ENCODE assay signal across 15 mouse cellular contexts in genomic region chr1:151105251-151105650, GRCm38 (mm10).
A peak's percentile ranks its signal among the peaks of the same experiment; 100 is the strongest.
DNase-seq lines count a peak whose midpoint lies in the region; ATAC-seq lines count a peak whose summit lies in the region.
"Had no signal": no experiment of that assay in that cellular context is flagged by ENCODE, and none has a peak within 500 bp of the region (broad histone marks: within the 10 kb centered on the region; RNA-seq: fewer than 3 reads in every experiment).

No protein-coding gene starts in this region.

- no peak overlapping the region for H3K4me2 ChIP-seq in heart, embryonic 12.5 days
- no peak overlapping the region for H3K4me2 ChIP-seq in liver, embryonic 12.5 days
- no peak overlapping the region for H3K4me2 ChIP-seq in liver, embryonic 11.5 days
- H3K4me2 ChIP-seq: embryonic facial prominence, embryonic 15.5 days; neural tube, embryonic 15.5 days had no signal

- ATAC-seq in heart, embryonic 12.5 days (ENCODE audit: insufficient number of reproducible peaks, low FRiP score): no peak
- ATAC-seq in liver, embryonic 12.5 days: no peak
- no peak for ATAC-seq in liver, embryonic 11.5 days (replicated peaks; ENCODE audit: low FRiP score)
- ATAC-seq in megakaryocyte, adult 5-6 weeks (ENCODE audit: poor library complexity, severe bottlenecking): peak; percentile 69
- ATAC-seq: forebrain, embryonic 14.5 days; intestine, embryonic 16.5 days had no signal

- peak; percentile 97 for DNase-seq in heart, adult 11 months
- no peak for DNase-seq in liver, embryonic 11.5 days (ENCODE audit: low spot score)
- no peak for DNase-seq in embryonic facial prominence, embryonic 10.5 days (ENCODE audit: low spot score)
- no peak for DNase-seq in layer of hippocampus, adult 8-10 months (ENCODE audit: low spot score in 2 of 2)
- DNase-seq: cerebellum, postnatal 25 days; layer of hippocampus, adult 9-11 months; left cerebral cortex, postnatal 4 days had no signal

- H3K27ac ChIP-seq in heart, embryonic 12.5 days (ENCODE audit: poor library complexity, severe bottlenecking): no peak overlapping the region
- 0 out of 2 replicates have a peak overlapping the region, but pooled peaks have one; percentile 12 for H3K27ac ChIP-seq in liver, embryonic 12.5 days
- H3K27ac ChIP-seq in liver, embryonic 11.5 days (ENCODE audit: low read depth, low read length): no peak overlapping the region
- H3K27ac ChIP-seq in brown adipose tissue, adult 24 weeks (replicated peaks; ENCODE audit: low read depth, low read length): peak overlapping the region; percentile 80
- H3K27ac ChIP-seq in embryonic facial prominence, embryonic 10.5 days (replicated peaks): no peak overlapping the region
- H3K27ac ChIP-seq: embryonic facial prominence, embryonic 15.5 days; neural tube, embryonic 15.5 days had no signal

- H3K9ac ChIP-seq in heart, embryonic 12.5 days: no peak overlapping the region
- H3K9ac ChIP-seq in liver, embryonic 12.5 days: no peak overlapping the region
- no peak overlapping the region for H3K9ac ChIP-seq in liver, embryonic 11.5 days (ENCODE audit: low read depth, low read length)
- H3K9ac ChIP-seq: embryonic facial prominence, embryonic 15.5 days; neural tube, embryonic 15.5 days had no signal

- H3K36me3 ChIP-seq in heart, embryonic 12.5 days: no peaks in the 10 kb centered on the region
- H3K36me3 ChIP-seq in liver, embryonic 12.5 days: no peaks in the 10 kb centered on the region
- H3K36me3 ChIP-seq in liver, embryonic 11.5 days (ENCODE audit: control insufficient read depth, insufficient read depth, low read length): no peaks in the 10 kb centered on the region
- no peaks in the 10 kb centered on the region for H3K36me3 ChIP-seq in embryonic facial prominence, embryonic 10.5 days (replicated peaks)
- H3K36me3 ChIP-seq: embryonic facial prominence, embryonic 15.5 days; neural tube, embryonic 15.5 days had no signal

- WGBS in heart, embryonic 12.5 days: 58% methylated on average over 3 of the region's 3 CpGs
- 29% methylated on average over 3 of the region's 3 CpGs for WGBS in liver, embryonic 12.5 days (ENCODE audit: insufficient replicate concordance)
- 44% methylated on average over 3 of the region's 3 CpGs for WGBS in liver, embryonic 11.5 days
- 76% methylated on average over 3 of the region's 3 CpGs for WGBS in embryonic facial prominence, embryonic 10.5 days

- H3K4me3 ChIP-seq in heart, embryonic 12.5 days: no peak overlapping the region
- no peak overlapping the region for H3K4me3 ChIP-seq in liver, embryonic 12.5 days
- H3K4me3 ChIP-seq in liver, embryonic 11.5 days (ENCODE audit: low read depth, low read length): no peak overlapping the region
- no peak overlapping the region for H3K4me3 ChIP-seq in brown adipose tissue, adult 24 weeks (ENCODE audit: insufficient read depth, low read depth, low read length)
- H3K4me3 ChIP-seq in embryonic facial prominence, embryonic 10.5 days: no peak overlapping the region
- H3K4me3 ChIP-seq: embryonic facial prominence, embryonic 15.5 days; neural tube, embryonic 15.5 days had no signal

- no peaks in the 10 kb centered on the region for H3K9me3 ChIP-seq in heart, embryonic 12.5 days (replicated peaks)
- peaks cover 4% of the 10 kb centered on the region; the same call in 1 of the 2 replicates for H3K9me3 ChIP-seq in liver, embryonic 12.5 days (replicated peaks)
- H3K9me3 ChIP-seq in liver, embryonic 11.5 days (ENCODE audit: control insufficient read depth, low read length): no peaks in the 10 kb centered on the region
- no peaks in the 10 kb centered on the region for H3K9me3 ChIP-seq in embryonic facial prominence, embryonic 10.5 days
- H3K9me3 ChIP-seq: embryonic facial prominence, embryonic 15.5 days; neural tube, embryonic 15.5 days had no signal

- H3K27me3 ChIP-seq in heart, embryonic 12.5 days (replicated peaks): no peaks in the 10 kb centered on the region
- peaks cover 9% of the 10 kb centered on the region; the same call in 1 of the 2 replicates for H3K27me3 ChIP-seq in liver, embryonic 12.5 days (replicated peaks)
- H3K27me3 ChIP-seq in liver, embryonic 11.5 days (replicated peaks; ENCODE audit: control insufficient read depth, insufficient read depth, low read length): no peaks in the 10 kb centered on the region
- no peaks in the 10 kb centered on the region for H3K27me3 ChIP-seq in embryonic facial prominence, embryonic 10.5 days (replicated peaks; ENCODE audit: low read depth, poor library complexity, severe bottlenecking)
- H3K27me3 ChIP-seq: embryonic facial prominence, embryonic 15.5 days; neural tube, embryonic 15.5 days had no signal

- H3K4me1 ChIP-seq in heart, embryonic 12.5 days (replicated peaks): peaks cover 16% of the 10 kb centered on the region
- H3K4me1 ChIP-seq in liver, embryonic 12.5 days: peaks cover 58% of the 10 kb centered on the region
- peaks cover 25% of the 10 kb centered on the region for H3K4me1 ChIP-seq in liver, embryonic 11.5 days (replicated peaks; ENCODE audit: control insufficient read depth, insufficient read depth, low read length)
- peaks cover 14% of the 10 kb centered on the region for H3K4me1 ChIP-seq in brown adipose tissue, adult 24 weeks (ENCODE audit: control insufficient read depth, insufficient read depth, insufficient read length, low read length)
- H3K4me1 ChIP-seq in embryonic facial prominence, embryonic 10.5 days: peaks cover 22% of the 10 kb centered on the region

Comparison
In these comparisons a context has a peak if more than half of its experiments do, and no peak if none do; other contexts are left out.
1. H3K27ac ChIP-seq: peak in liver, embryonic 12.5 days (single experiment) and brown adipose tissue, adult 24 weeks (single experiment); none in heart, embryonic 12.5 days (single experiment), liver, embryonic 11.5 days (single experiment) and embryonic facial prominence, embryonic 10.5 days (single experiment).